Mouse (Mus musculus) spleen, postnatal 4 days (tissue): Measurements from ENCODE around the gene Olfr820.
"Not testable (repeated sequence)": the region's sequence is repeated elsewhere in the genome, so short reads cannot be mapped to it uniquely, and the experiment has no call there.

Experiments
- DNase-seq, 2 experiments: peaks; one replicate each; pipeline ENCODE4 v3.0.0; 2022; ENCODE audit warnings: low spot score in 2 of 2

Olfr820 gene

GRCm38 (mm10) chr10:130012321-130012720 lies at the start of gene Olfr820:
Olfr820 (plus strand) TSS chr10:130012621.
- DNase-seq, result no peak

GRCm38 (mm10) chr10:129966232-129966631 lies 46.2 kb upstream of the Olfr820 start:
- not testable (repeated sequence) for DNase-seq

- DNase-seq, result not testable (repeated sequence)
Measured at GRCm38 (mm10) chr10:129967166-129967565, 45.3 kb upstream of the Olfr820 start, which contains the start of gene Olfr819. Olfr819 (minus strand) TSS chr10:129967266.

GRCm38 (mm10) chr10:129972994-129973393 lies 39.4 kb upstream of the Olfr820 start:
- not testable (repeated sequence) for DNase-seq

- not testable (repeated sequence) for DNase-seq
Measured at GRCm38 (mm10) chr10:129976040-129976439, 36.4 kb upstream of the Olfr820 start, which contains the start of gene Olfr247. Olfr247 (minus strand) TSS chr10:129976140.

- DNase-seq, result not testable (repeated sequence)
Measured at GRCm38 (mm10) chr10:129981867-129982266, 30.6 kb upstream of the Olfr820 start.

GRCm38 (mm10) chr10:129984962-129985361 lies 27.5 kb upstream of the Olfr820 start, which contains the start of gene Gm10310:
Gm10310 (minus strand) TSS chr10:129985062.
- not testable (repeated sequence) for DNase-seq

- DNase-seq, result not testable (repeated sequence)
Measured at GRCm38 (mm10) chr10:130004104-130004503, 8.3 kb upstream of the Olfr820 start.

- DNase-seq, result not testable (repeated sequence)
Measured at GRCm38 (mm10) chr10:130005366-130005765, 7.1 kb upstream of the Olfr820 start.

GRCm38 (mm10) chr10:130030048-130030447 lies 17.6 kb downstream of the Olfr820 start, which contains the start of gene Olfr821:
Olfr821 (plus strand) TSS chr10:130030348.
- no peak for DNase-seq

- no peak for DNase-seq
Measured at GRCm38 (mm10) chr10:130037096-130037495, 24.7 kb downstream of the Olfr820 start.
